Mouse (Mus musculus): ENCODE measurements around the gene Tomm40. TPM values are rescaled to one million over a fixed set of nuclear protein-coding genes. Genes with fewer than 3 reads are reported as not detected.
A peak's percentile ranks its signal among the peaks of the same experiment; 100 is the strongest.

The Tomm40 gene
- polyA plus RNA-seq, 1 experiment from 2014 or later, result 81.5 TPM

GRCm38 (mm10) chr7:19755851-19756786, 40.9 kb upstream of the Tomm40 start:
- peak overlapping the region; percentile 39; the same call in 1 of the 2 replicates for H3K27ac ChIP-seq (ENCODE audit: low read depth)
- H3K4me2 ChIP-seq (ENCODE audit: low read depth, low read length), result 0 out of 2 replicates have a peak overlapping the region, but pooled peaks have one; percentile 2
- TF ChIP-seq CTCF (IDR thresholded peaks at IDR 0.05; ENCODE audit: low read depth), result no peak
- TF ChIP-seq EP300 (IDR thresholded peaks at IDR 0.05; ENCODE audit: low read depth), result no peak
- no peaks in the 10 kb centered on the region for H3K27me3 ChIP-seq (ENCODE audit: insufficient read depth, low read length)
- 47% methylated on average over 23 of the region's 24 CpGs for WGBS (ENCODE audit: insufficient replicate concordance)
- no peak for DNase-seq
- H3K9ac ChIP-seq (replicated peaks), result no peak overlapping the region
- H3K4me1 ChIP-seq (ENCODE audit: insufficient read depth), result no peaks in the 10 kb centered on the region; the same call in 1 of the 2 replicates
- H3K36me3 ChIP-seq (replicated peaks; ENCODE audit: insufficient read depth, low read length), result no peaks in the 10 kb centered on the region
- no peak overlapping the region for H3K4me3 ChIP-seq (ENCODE audit: low read depth, low read length)
- no peaks in the 10 kb centered on the region for H3K9me3 ChIP-seq (ENCODE audit: low read length)
- peak; percentile 29; the same call in 1 of the 2 replicates for ATAC-seq

GRCm38 (mm10) chr7:19755008-19755407, 39.8 kb upstream of the Tomm40 start:
- no peak overlapping the region for H3K4me2 ChIP-seq (ENCODE audit: low read depth, low read length)
- no peak for DNase-seq
- no peaks in the 10 kb centered on the region for H3K27me3 ChIP-seq (ENCODE audit: insufficient read depth, low read length)
- H3K9me3 ChIP-seq (ENCODE audit: low read length), result no peaks in the 10 kb centered on the region
- peak; percentile 8; the same call in 1 of the 2 replicates for TF ChIP-seq CTCF (IDR thresholded peaks at IDR 0.05; ENCODE audit: low read depth)
- TF ChIP-seq EP300 (IDR thresholded peaks at IDR 0.05; ENCODE audit: low read depth), result no peak
- H3K4me3 ChIP-seq (ENCODE audit: low read depth, low read length), result no peak overlapping the region
- H3K36me3 ChIP-seq (replicated peaks; ENCODE audit: insufficient read depth, low read length), result no peaks in the 10 kb centered on the region
- no peak overlapping the region for H3K27ac ChIP-seq (ENCODE audit: low read depth)
- peaks cover 7% of the 10 kb centered on the region; the same call in 1 of the 2 replicates for H3K4me1 ChIP-seq (ENCODE audit: insufficient read depth)
- H3K9ac ChIP-seq (replicated peaks), result no peak overlapping the region
- no peak for ATAC-seq
- 64% methylated on average over 2 of the region's 2 CpGs for WGBS (ENCODE audit: insufficient replicate concordance)

DNA sequence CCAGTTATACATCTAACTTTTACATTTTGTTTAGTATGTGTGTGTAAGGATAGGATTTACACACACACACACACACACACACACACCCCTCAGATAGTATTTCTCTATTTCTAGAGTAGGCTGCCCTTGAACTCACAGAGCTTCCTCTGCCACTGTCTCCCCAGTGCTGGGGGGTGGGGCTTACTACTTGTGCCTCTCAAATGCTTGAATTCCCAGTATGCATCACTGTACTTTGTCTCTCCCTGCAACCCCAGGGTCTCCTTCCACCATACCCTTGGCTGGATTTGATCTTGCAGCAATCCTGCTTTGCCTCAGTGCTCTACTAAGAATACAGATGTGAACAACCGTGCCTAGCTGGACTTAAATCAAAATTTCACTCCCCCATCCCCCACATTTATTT, 38.8 kb upstream of the Tomm40 start:
- 63% methylated on average over 1 of the region's 1 CpGs for WGBS (ENCODE audit: insufficient replicate concordance)
- Histone ChIP-seq H3K4me1 (ENCODE audit: insufficient read depth) (peaks cover 12% of the 10 kb centered on the region; the same call in 1 of the 2 replicates), H3K9ac (replicated peaks) (no peak overlapping the region), H3K4me3 (ENCODE audit: low read depth, low read length) (no peak overlapping the region), H3K36me3 (replicated peaks; ENCODE audit: insufficient read depth, low read length) (no peaks in the 10 kb centered on the region), H3K9me3 (ENCODE audit: low read length) (no peaks in the 10 kb centered on the region), H3K27me3 (ENCODE audit: insufficient read depth, low read length) (no peaks in the 10 kb centered on the region), H3K4me2 (ENCODE audit: low read depth, low read length) (no peak overlapping the region), H3K27ac (ENCODE audit: low read depth) (no peak overlapping the region)
- TF ChIP-seq EP300 (IDR thresholded peaks at IDR 0.05; ENCODE audit: low read depth) (no peak), CTCF (IDR thresholded peaks at IDR 0.05; ENCODE audit: low read depth) (no peak)
- ATAC-seq (no peak), DNase-seq (no peak)

- WGBS (ENCODE audit: insufficient replicate concordance), result 44% methylated on average over 7 of the region's 7 CpGs
- ATAC-seq, result no peak
Measured at GRCm38 (mm10) chr7:19753587-19753986, 38.3 kb upstream of the Tomm40 start.

GRCm38 (mm10) chr7:19752652-19753051, 37.4 kb upstream of the Tomm40 start:
- no peak for DNase-seq
- Histone ChIP-seq H3K4me3 (ENCODE audit: low read depth, low read length) (no peak overlapping the region), H3K4me2 (ENCODE audit: low read depth, low read length) (no peak overlapping the region), H3K27ac (ENCODE audit: low read depth) (no peak overlapping the region), H3K9ac (replicated peaks) (no peak overlapping the region), H3K27me3 (ENCODE audit: insufficient read depth, low read length) (no peaks in the 10 kb centered on the region), H3K36me3 (replicated peaks; ENCODE audit: insufficient read depth, low read length) (no peaks in the 10 kb centered on the region), H3K9me3 (ENCODE audit: low read length) (no peaks in the 10 kb centered on the region), H3K4me1 (ENCODE audit: insufficient read depth) (peaks cover 25% of the 10 kb centered on the region)
- WGBS (ENCODE audit: insufficient replicate concordance), result 68% methylated on average over 8 of the region's 8 CpGs
- no peak for ATAC-seq
- TF ChIP-seq CTCF (IDR thresholded peaks at IDR 0.05; ENCODE audit: low read depth) (peak; percentile 42; the same call in 1 of the 2 replicates), EP300 (IDR thresholded peaks at IDR 0.05; ENCODE audit: low read depth) (no peak)

More at GRCm38 (mm10) chr7:19753587-19753986, 38.3 kb upstream of the Tomm40 start:
- H3K9me3 ChIP-seq (ENCODE audit: low read length), result no peaks in the 10 kb centered on the region
- no peak for DNase-seq
- H3K27me3 ChIP-seq (ENCODE audit: insufficient read depth, low read length), result no peaks in the 10 kb centered on the region
- peaks cover 17% of the 10 kb centered on the region; the same call in 1 of the 2 replicates for H3K4me1 ChIP-seq (ENCODE audit: insufficient read depth)
- H3K4me3 ChIP-seq (ENCODE audit: low read depth, low read length), result no peak overlapping the region
- H3K27ac ChIP-seq (ENCODE audit: low read depth), result no peak overlapping the region
- H3K4me2 ChIP-seq (ENCODE audit: low read depth, low read length), result no peak overlapping the region
- no peaks in the 10 kb centered on the region for H3K36me3 ChIP-seq (replicated peaks; ENCODE audit: insufficient read depth, low read length)
- H3K9ac ChIP-seq (replicated peaks), result no peak overlapping the region
- no peak for TF ChIP-seq EP300 (IDR thresholded peaks at IDR 0.05; ENCODE audit: low read depth)
- TF ChIP-seq CTCF (IDR thresholded peaks at IDR 0.05; ENCODE audit: low read depth), result no peak

DNA sequence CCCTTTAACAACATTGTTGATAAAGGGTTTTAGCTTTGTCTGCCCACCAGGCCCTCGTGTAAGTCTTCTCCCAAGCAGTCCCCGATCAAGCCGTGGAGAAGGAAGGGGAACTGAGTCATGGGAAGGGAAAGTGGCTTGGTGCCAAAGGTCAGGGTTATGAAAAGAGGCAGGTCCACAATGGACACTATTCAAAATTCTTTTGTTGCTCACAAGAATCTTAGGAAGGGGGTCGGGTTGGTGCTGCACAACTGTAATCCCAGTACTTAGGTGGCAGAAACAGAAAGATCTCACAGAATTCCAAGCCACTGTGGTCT, 35.8 kb upstream of the Tomm40 start:
- Histone ChIP-seq H3K27ac (ENCODE audit: low read depth) (peak overlapping the region; percentile 82), H3K36me3 (replicated peaks; ENCODE audit: insufficient read depth, low read length) (no peaks in the 10 kb centered on the region), H3K27me3 (ENCODE audit: insufficient read depth, low read length) (no peaks in the 10 kb centered on the region), H3K4me3 (ENCODE audit: low read depth, low read length) (no peak overlapping the region), H3K9me3 (ENCODE audit: low read length) (no peaks in the 10 kb centered on the region), H3K4me1 (ENCODE audit: insufficient read depth) (peaks cover 37% of the 10 kb centered on the region), H3K4me2 (ENCODE audit: low read depth, low read length) (no peak overlapping the region), H3K9ac (replicated peaks) (no peak overlapping the region)
- ATAC-seq, result no peak
- TF ChIP-seq EP300 (IDR thresholded peaks at IDR 0.05; ENCODE audit: low read depth) (no peak), CTCF (IDR thresholded peaks at IDR 0.05; ENCODE audit: low read depth) (no peak)
- no peak for DNase-seq
- WGBS (ENCODE audit: insufficient replicate concordance), result 28% methylated on average over 4 of the region's 4 CpGs

Measured in liver, postnatal 0 days (tissue).